Mouse (Mus musculus) embryonic facial prominence, embryonic 13.5 days (tissue): ENCODE measurements around the gene Med27. TPM values are rescaled to one million over a fixed set of nuclear protein-coding genes. Genes with fewer than 3 reads are reported as not detected.

ENCODE experiments used
- ATAC-seq: fragments of 200-750 bp; cut with Nextera tagmentation; 2 replicates; pipeline ENCODE4 v1.8.0; 2017; ENCODE audit warnings: low read depth; ENCODE audit not compliant: insufficient number of reproducible peaks, insufficient read depth, low FRiP score, low TSS enrichment
- H3K27ac ChIP-seq: fragments of 300-500 bp; sonication (generic); 2 replicates; pipeline ENCODE4 v1.5.1; 2015; ENCODE audit warnings: moderate library complexity, mild to moderate bottlenecking, inconsistent platforms
- H3K27me3 ChIP-seq: fragments of 300-500 bp; sonication (generic); 2 replicates; pipeline ENCODE4 v1.6.1; 2015; ENCODE audit warnings: mild to moderate bottlenecking, inconsistent platforms
- H3K36me3 ChIP-seq: fragments of 300-500 bp; sonication (generic); 2 replicates; pipeline ENCODE4 v1.6.1; 2015; ENCODE audit warnings: mild to moderate bottlenecking, inconsistent platforms
- H3K4me1 ChIP-seq: fragments of 300-500 bp; sonication (generic); 2 replicates; pipeline ENCODE4 v1.6.1; 2015; ENCODE audit warnings: inconsistent platforms
- H3K4me2 ChIP-seq: fragments of 300-500 bp; sonication (generic); 2 replicates; pipeline ENCODE4 v1.6.1; 2015; ENCODE audit warnings: moderate library complexity, mild to moderate bottlenecking, inconsistent platforms
- H3K4me3 ChIP-seq: fragments of 300-500 bp; sonication (generic); 2 replicates; pipeline ENCODE4 v1.5.1; 2015; ENCODE audit warnings: mild to moderate bottlenecking, inconsistent platforms
- H3K9ac ChIP-seq: fragments of 300-500 bp; sonication (generic); 2 replicates; pipeline ENCODE4 v1.6.1; 2015; ENCODE audit warnings: mild to moderate bottlenecking, inconsistent platforms
- H3K9me3 ChIP-seq: fragments of 300-500 bp; sonication (generic); 2 replicates; pipeline ENCODE4 v1.6.1; 2016; ENCODE audit warnings: inconsistent platforms
- WGBS: fragments of 180-500 bp; shearing (Covaris S2); methylation state at CpG from one replicate; pipeline ENCODE4 v1.1.7; 2015; ENCODE audit warnings: mixed read lengths; 5-methylcytosine and 5-hydroxymethylcytosine counted together
- polyA plus RNA-seq: library from polyadenylated mRNA; unstranded; fragments of >200 nt; fragmentation: Nextera tagmentation; extraction: Ambion mirVana; gene quantifications from 2 replicates; pipeline ENCODE4 v1.2.1, GENCODE M21; 2015

Gene Med27
- polyA plus RNA-seq, 1 experiment from 2014 or later: 54.0 TPM

DNA sequence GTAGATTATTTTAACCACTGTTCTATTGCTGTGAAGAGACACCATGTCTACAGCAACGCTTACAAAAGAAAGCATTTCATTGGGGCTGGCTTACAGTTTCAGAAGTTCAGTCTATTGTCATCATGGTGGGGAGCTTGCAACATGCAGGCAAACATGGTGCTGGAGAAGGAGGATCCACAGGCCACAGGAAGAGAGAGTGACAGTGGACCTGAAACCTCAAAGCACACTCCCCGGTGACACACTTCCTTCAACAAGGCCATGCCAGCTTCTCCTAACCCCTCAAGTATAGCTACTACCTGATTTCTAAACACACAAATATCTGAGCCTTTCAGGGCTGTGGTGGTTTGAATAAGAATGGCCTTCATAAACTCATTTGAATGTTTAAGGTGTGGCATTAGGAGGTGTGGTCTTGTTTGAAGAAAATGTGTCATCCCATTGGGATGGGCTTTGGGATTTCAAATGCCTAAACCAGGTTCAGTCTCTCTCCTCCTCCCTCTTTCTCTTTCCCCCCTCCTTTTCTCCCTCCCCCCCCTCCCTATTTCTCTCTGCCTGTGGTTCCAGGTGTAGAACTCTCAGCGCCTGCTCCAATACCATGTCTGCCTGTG lies 111.8 kb downstream of the Med27 start:
- Histone ChIP-seq H3K9me3 (no peaks in the 10 kb centered on the region), H3K27me3 (no peaks in the 10 kb centered on the region), H3K4me1 (peaks cover 10% of the 10 kb centered on the region), H3K27ac (no peak overlapping the region), H3K4me2 (no peak overlapping the region), H3K36me3 (no peaks in the 10 kb centered on the region), H3K9ac (no peak overlapping the region), H3K4me3 (no peak overlapping the region)
- ATAC-seq: no peak
- WGBS: 95% methylated on average over 3 of the region's 3 CpGs

DNA sequence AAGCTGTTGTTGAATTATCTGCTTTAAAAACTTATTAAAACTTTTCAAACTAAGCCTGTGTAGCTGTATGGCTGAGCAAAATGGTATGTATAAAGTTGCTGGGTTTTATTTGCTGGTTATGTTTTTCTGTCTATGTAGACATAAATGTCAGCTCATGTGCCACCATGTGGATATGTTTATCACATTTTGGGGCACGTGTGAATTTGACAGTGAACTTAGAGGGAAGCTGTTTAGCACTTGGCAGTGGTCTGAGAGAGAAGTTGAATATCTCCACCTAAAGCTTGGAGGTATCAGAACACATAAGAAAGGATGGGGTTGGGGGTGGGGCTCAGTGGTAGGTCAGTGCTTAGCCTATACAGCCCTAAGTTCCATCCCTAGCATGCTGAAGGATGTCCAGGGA lies 113.0 kb downstream of the Med27 start:
- Histone ChIP-seq H3K27ac (no peak overlapping the region), H3K4me1 (peaks cover 11% of the 10 kb centered on the region), H3K36me3 (no peaks in the 10 kb centered on the region), H3K9ac (no peak overlapping the region), H3K4me2 (no peak overlapping the region), H3K4me3 (no peak overlapping the region), H3K9me3 (no peaks in the 10 kb centered on the region), H3K27me3 (no peaks in the 10 kb centered on the region)
- 60% methylated on average over 1 of the region's 1 CpGs for WGBS
- no peak for ATAC-seq

DNA sequence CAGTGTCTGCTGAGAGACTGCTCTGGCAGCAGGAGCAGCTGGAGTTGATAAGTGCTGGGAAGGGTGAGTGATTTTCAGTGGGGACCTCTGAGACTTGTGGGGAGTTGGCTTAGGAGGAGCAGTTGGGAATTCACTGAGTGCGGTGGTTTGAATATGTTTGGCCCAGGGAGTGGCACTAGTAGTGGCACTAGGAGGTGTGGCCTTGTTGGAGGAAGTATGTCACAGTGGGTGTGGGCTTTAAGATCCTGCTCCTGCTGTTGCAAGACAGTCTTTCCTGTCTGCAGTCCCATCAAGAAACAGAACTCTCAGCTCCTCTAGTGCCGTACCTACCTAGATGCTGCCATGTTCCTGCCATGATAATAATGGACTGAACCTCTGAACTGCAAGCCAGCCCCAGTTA lies 115.2 kb downstream of the Med27 start:
- Histone ChIP-seq H3K4me3 (no peak overlapping the region), H3K27ac (no peak overlapping the region), H3K9ac (no peak overlapping the region), H3K36me3 (no peaks in the 10 kb centered on the region), H3K4me2 (no peak overlapping the region), H3K9me3 (no peaks in the 10 kb centered on the region), H3K27me3 (no peaks in the 10 kb centered on the region), H3K4me1 (peaks cover 12% of the 10 kb centered on the region)
- no peak for ATAC-seq
- WGBS: 71% methylated on average over 2 of the region's 2 CpGs

DNA sequence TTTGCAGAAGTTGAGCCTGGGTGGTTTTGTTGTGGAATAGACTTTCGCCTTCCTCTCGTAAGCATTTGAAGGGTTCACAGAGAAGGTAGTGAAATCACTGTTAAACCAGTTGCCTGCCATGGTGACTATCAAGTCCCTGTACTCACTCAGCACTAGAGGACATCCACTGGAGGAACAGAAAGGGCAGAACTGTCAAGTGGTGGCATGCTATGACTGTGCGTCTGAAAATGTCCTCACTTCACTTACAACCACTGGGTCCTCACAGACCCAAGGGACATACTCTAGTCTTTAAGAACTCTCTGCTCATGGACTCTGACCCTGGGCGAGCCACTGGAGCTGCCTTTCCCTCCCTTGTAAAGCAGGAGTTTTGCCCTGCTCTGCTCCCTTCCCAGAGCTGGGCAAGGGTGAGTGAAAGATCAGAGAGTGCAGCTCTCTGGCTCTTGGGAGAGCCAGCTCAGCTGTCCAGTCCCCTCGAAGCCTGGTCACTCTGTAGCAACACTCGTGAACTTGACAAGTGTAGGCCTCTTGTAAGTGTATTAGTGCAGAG lies 116.5 kb downstream of the Med27 start:
- Histone ChIP-seq H3K27ac (no peak overlapping the region), H3K4me1 (peaks cover 12% of the 10 kb centered on the region), H3K9me3 (no peaks in the 10 kb centered on the region), H3K4me3 (no peak overlapping the region), H3K27me3 (no peaks in the 10 kb centered on the region), H3K9ac (no peak overlapping the region), H3K4me2 (no peak overlapping the region), H3K36me3 (no peaks in the 10 kb centered on the region)
- no peak for ATAC-seq
- WGBS: 85% methylated on average over 6 of the region's 6 CpGs

DNA sequence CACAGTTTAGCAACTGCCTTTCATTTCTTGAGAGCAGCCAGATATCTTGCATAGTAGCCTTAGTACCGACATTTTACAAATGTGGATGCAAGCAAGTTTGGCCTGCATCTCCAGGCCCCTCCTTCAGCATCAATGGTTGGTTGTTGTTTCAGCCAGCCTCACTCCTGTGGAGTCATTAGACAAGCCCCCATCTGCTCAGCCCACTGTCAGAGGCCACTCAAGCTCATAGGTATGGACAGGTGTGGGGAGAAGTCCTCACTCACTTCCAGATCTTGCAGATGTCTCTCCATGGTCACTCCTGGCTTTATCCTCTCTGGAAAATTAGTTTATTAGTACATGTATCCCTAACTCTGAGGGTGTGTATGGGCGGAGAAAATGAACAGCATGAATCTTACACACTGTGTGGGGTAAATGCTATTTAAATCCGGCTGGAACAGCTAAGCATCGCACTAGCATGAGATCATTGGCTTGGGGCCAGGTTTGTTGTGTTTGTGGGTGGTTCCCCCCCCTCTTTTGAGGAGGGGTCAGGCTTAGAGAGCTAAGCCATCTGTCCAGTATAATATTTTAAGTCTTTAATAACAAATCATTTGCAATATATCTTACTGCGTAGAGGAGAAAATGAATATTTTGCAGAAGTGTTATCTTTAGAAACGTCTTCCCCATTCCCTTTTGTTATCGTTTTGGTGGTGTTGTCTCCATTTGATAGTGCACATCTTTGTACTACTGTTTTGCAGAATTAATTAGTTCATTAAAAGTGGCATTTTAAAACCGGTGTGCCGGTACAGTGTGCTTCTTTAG lies 118.4 kb downstream of the Med27 start:
- Histone ChIP-seq H3K27me3 (no peaks in the 10 kb centered on the region), H3K27ac (no peak overlapping the region)
- 78% methylated on average over 9 of the region's 9 CpGs for WGBS

DNA sequence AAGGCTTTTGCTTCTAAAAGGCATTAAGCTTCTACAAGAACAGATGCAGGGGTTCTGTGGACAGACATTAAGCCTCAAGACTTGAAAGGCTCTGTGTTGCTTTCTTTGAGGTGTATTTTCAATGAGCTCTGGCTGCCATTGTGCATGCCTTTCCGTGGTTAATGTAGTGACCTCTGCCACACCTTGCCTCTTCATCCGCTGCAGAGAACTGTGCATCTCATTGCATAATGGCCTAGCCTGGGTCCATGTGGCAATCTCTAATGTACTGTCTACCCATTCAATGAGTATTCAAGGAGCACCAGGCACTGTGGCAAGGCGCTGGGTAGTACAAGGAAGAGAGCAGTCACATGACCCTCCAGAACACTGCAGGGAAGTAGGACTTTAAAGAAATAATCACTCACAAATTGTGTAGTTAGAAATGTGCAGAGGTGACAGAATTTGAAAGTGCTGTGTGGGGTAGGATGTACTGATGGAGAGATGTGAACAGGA lies 119.1 kb downstream of the Med27 start:
- Histone ChIP-seq H3K4me2 (no peak overlapping the region), H3K4me3 (no peak overlapping the region), H3K9me3 (no peaks in the 10 kb centered on the region), H3K9ac (no peak overlapping the region), H3K36me3 (no peaks in the 10 kb centered on the region), H3K27ac (no peak overlapping the region), H3K4me1 (peaks cover 15% of the 10 kb centered on the region), H3K27me3 (no peaks in the 10 kb centered on the region)
- no peak for ATAC-seq
- 73% methylated on average over 3 of the region's 3 CpGs for WGBS

More for the DNA sequence above, 118.4 kb downstream of the Med27 start:
- H3K4me1 ChIP-seq: peaks cover 15% of the 10 kb centered on the region
- H3K4me3 ChIP-seq: no peak overlapping the region
- no peak overlapping the region for H3K9ac ChIP-seq
- no peaks in the 10 kb centered on the region for H3K9me3 ChIP-seq
- no peaks in the 10 kb centered on the region for H3K36me3 ChIP-seq
- H3K4me2 ChIP-seq: no peak overlapping the region
- ATAC-seq: no peak

DNA sequence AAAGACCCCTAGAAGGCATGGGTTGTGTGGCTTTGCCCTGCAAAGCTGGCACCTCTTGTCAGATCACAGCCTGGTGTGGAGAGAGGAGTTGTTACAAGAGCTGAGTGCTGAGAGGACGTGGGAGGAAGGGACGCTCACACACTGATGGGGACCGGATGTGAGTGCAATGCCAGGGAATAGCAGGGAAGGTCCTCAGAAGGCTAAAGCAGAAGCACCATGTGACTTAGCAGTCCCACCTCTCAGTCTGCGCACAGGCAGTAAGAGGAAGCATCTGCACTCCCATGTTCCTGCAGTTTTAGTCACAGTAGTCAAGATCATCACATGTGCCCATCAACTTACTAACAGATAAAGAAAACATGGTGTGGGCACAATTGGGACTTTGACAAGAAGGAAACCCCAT lies 119.8 kb downstream of the Med27 start:
- Histone ChIP-seq H3K9me3 (no peaks in the 10 kb centered on the region), H3K4me1 (peaks cover 15% of the 10 kb centered on the region), H3K9ac (no peak overlapping the region), H3K27ac (no peak overlapping the region), H3K27me3 (no peaks in the 10 kb centered on the region), H3K4me2 (no peak overlapping the region), H3K4me3 (no peak overlapping the region), H3K36me3 (no peaks in the 10 kb centered on the region)
- ATAC-seq: no peak
- 61% methylated on average over 4 of the region's 4 CpGs for WGBS

DNA sequence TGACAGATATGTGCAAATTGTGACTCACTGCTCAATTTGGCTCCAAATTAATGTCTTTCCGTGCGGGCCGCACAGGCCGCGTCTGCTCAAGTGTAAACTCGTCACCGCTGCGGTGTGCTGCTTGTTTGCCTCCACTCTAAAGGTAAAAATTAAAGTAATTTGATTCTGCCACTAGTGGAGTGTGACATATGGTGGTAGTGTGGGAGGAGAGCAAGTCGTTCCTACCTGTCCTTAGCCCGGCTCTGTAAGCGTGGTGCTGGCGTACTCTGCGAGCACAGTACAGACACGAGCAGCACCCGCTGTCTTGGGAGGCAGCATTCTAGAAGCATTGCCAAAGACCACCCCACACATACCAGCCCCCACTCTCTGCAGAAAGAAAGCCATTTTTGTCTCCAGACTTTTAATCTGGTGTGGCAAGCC lies 121.9 kb downstream of the Med27 start:
- no peaks in the 10 kb centered on the region for H3K9me3 ChIP-seq
- H3K36me3 ChIP-seq: no peaks in the 10 kb centered on the region
- 68% methylated on average over 15 of the region's 15 CpGs for WGBS
- H3K4me3 ChIP-seq: no peak overlapping the region
- H3K4me1 ChIP-seq: peaks cover 15% of the 10 kb centered on the region
- H3K4me2 ChIP-seq: no peak overlapping the region
- H3K9ac ChIP-seq: no peak overlapping the region
- H3K27me3 ChIP-seq: no peaks in the 10 kb centered on the region
- H3K27ac ChIP-seq: no peak overlapping the region
- ATAC-seq: no peak

DNA sequence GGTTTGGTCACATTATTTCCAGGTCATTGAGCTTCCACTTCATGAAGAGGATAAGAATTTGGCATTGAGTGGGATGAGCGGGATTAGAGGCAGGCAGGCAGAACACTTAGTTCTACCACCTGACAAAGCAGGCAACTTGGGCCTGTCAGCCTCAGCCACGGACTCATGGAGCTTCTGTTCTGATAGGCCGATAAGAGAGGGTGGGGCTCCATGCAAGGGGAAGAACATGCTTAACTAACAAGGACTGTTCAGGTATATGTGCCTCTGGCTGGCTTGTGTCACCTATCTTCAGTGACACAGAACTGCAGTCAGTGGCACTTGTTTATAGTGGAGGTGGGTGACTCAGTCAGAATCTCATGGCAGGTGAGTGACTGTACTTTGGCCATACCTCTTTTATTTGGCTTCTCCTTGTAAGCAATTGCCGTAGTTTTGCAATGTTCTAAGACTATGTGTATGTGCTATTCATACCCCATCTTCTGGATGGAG lies 126.4 kb downstream of the Med27 start:
- Histone ChIP-seq H3K4me2 (no peak overlapping the region), H3K27ac (no peak overlapping the region), H3K4me3 (no peak overlapping the region), H3K4me1 (0 out of 2 replicates have a peak, but pooled peaks cover 3% of the 10 kb centered on the region), H3K9ac (no peak overlapping the region), H3K27me3 (no peaks in the 10 kb centered on the region), H3K9me3 (no peaks in the 10 kb centered on the region), H3K36me3 (no peaks in the 10 kb centered on the region)
- 81% methylated on average over 4 of the region's 4 CpGs for WGBS
- ATAC-seq: no peak

DNA sequence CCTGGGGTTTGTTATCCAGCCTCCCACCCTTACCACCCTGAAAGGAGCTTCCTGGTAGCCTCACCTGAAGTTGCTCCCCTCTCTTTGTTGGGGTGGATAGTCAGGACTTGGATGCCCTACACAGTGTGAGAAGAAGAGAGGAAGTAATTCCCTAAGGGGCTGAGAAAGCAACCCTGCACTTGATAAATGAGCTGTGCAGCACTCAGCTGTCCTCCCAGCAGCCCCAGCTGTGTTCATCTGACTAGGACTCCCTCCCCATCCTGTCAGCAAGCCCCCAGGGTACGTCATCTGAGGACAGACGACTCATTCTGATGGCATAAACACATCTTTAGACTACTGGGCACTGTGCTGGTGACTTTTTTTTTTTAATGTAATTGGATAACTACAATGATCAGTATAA lies 127.3 kb downstream of the Med27 start:
- Histone ChIP-seq H3K27ac (no peak overlapping the region), H3K4me2 (no peak overlapping the region), H3K4me1 (0 out of 2 replicates have a peak, but pooled peaks cover 3% of the 10 kb centered on the region), H3K27me3 (no peaks in the 10 kb centered on the region), H3K9ac (no peak overlapping the region), H3K9me3 (no peaks in the 10 kb centered on the region), H3K36me3 (no peaks in the 10 kb centered on the region), H3K4me3 (no peak overlapping the region)
- 37% methylated on average over 2 of the region's 2 CpGs for WGBS
- no peak for ATAC-seq

DNA sequence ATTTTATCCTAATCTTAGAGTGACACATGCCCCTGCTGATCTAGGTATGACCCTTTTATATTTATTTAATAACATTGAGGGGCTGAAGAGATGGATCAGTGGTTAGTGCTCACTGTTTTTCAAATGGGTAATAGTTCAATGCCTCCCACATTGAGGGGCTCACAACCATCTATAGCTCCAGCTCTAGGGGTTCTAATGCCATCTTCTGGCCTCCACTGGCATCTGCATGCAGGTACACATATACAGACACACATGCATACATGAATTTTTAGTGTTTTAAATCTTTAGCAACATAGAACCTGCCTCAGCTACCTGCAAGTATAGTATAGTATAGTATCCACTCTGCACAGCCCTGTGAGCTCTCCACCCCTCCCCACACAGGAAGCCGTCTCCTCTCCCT lies 130.1 kb downstream of the Med27 start:
- Histone ChIP-seq H3K9ac (no peak overlapping the region), H3K4me3 (no peak overlapping the region), H3K4me2 (no peak overlapping the region), H3K9me3 (no peaks in the 10 kb centered on the region), H3K4me1 (no peaks in the 10 kb centered on the region), H3K27ac (no peak overlapping the region), H3K27me3 (no peaks in the 10 kb centered on the region), H3K36me3 (no peaks in the 10 kb centered on the region)
- 92% methylated on average over 1 of the region's 1 CpGs for WGBS
- ATAC-seq: no peak

DNA sequence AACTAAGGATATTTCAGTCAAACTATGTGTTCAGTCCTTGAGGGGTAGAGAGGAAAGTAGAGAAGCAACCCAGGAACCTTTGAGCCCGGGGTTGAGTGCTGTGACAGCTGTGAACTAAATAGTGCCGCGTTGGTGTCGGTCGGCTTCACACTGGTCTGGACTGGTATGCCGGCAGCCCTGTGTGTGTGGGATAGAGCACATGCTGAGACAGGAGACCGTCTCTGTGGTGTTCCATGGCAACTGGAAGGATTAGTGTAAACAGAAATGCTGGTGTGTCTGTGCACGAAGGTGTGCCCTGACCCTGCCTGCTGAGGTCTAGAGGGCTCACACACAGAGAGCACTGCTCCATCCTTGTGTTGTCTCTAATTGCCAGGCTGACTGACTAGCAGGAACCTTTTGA lies 135.2 kb downstream of the Med27 start:
- Histone ChIP-seq H3K9me3 (no peaks in the 10 kb centered on the region), H3K9ac (no peak overlapping the region), H3K4me3 (no peak overlapping the region), H3K4me2 (no peak overlapping the region), H3K27ac (no peak overlapping the region), H3K4me1 (peaks cover 17% of the 10 kb centered on the region), H3K36me3 (no peaks in the 10 kb centered on the region), H3K27me3 (no peaks in the 10 kb centered on the region)
- WGBS: 43% methylated on average over 8 of the region's 8 CpGs
- no peak; the same call in 1 of the 2 replicates for ATAC-seq
